Mouse (Mus musculus) liver, postnatal 0 days (tissue): ENCODE results near the gene Zic2.

Source experiments
- CTCF ChIP-seq: sonication (generic); IDR thresholded peaks from 2 replicates; pipeline ENCODE4 v1.5.1; 2016; ENCODE audit warnings: antibody characterized with exemption, low read depth
- EP300 ChIP-seq: IDR thresholded peaks from 2 replicates; pipeline ENCODE4 v1.6.1; 2016; ENCODE audit warnings: antibody characterized with exemption, low read depth, mild to moderate bottlenecking

DNA sequence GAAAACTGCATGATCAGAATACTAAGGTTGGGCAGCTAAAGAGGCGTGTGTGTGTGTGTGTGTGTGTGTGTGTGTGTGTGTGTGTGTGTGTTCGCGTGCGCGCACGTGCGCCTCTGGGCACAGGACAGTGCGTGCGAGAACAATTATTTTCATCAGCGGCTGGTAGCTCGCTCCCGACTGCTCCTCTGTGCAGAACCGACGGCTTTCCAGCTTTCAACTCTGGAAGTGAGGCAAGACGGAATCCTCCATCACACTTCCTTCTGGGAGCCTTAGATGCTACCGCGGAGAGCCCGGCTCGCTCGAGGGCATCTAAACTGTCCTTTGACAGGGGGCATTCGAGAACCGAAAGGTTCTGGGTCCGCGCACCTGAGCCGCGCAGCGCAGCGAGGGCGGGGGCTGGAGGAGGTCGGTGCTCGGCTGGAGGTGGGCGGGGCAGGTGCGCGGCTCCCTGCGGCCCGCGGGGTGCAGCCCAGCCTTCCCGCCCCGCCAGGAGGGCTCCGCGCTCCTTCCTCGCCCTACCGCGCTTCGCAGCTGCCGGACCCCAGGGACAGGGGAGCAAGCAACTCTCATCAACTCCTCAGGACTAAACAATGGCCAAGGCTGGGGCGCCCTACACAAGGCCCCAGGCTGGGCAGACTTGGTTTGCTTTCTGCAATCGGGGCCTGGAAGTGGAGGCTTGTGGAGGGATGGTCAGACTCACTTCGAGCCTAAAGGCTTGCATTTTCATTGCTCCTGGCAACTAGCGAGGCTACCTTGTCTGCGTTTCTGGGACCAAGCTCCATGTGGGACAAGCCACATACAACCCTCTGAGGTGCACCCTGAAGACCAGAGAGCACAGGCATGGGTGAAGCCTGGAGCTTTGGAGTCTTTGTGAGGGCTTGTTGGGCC is 15.4 kb downstream of the Zic2 start, which contains the start of gene Gm10837:
- TF ChIP-seq CTCF (no peak), EP300 (no peak)
